Mouse (Mus musculus) gastrocnemius, postnatal 36 days (tissue): Measurements from ENCODE around the gene Zfp62. TPM values are rescaled to one million over a fixed set of nuclear protein-coding genes. Genes with fewer than 3 reads are reported as not detected.

Source experiments
- DNase-seq, 2 experiments: peaks; one replicate each; pipeline ENCODE4 v3.0.0; 2022
- intact Hi-C: fragments of 180-260 bp; cut with DNase I; formaldehyde crosslinking; loops from one replicate; pipeline ENCODE4 v1.15.1; 2025
- total RNA-seq, 2 experiments: library from RNA; stranded (reverse); gene quantifications; 2 replicates each; pipeline ENCODE4 v1.2.3; 2021

Gene Zfp62
- total RNA-seq, 2 experiments from 2014 or later: 17.2 to 20.9 TPM

DNA sequence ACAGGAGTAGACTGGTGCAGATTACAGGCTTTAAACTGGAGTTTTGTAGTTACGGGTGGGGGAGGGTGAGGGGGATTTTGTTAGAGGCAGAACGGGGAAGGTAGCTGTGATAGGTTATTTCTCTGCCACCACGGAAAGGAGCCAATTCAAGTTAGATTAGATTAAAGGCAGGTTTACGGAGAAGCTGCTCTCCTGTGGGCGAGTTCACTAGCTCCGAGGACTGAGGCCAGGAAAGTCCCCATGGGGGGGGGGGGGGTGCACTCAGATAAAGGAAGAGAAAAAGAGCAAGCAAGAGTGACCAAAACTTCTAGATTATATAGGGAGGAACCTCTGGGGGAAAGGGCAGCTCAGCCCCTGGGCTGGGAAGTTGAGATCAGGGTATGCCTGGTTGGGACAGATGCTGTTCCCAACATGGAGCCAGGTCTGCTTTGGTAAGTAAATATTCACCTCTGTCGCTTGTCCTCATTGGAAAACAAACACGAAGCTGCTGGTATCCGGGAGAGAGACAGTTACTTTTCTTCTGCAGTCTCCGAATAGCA lies 500 bp upstream of the Zfp62 start:
- intact Hi-C loops: loop anchor here (2.0 to 10.0 kb wide), 2 partner anchors 48 to 328 kb away; partner anchors contain the start of gene Irgm1
- peak in 1 of 2 experiments; percentile 25 for DNase-seq

DNA sequence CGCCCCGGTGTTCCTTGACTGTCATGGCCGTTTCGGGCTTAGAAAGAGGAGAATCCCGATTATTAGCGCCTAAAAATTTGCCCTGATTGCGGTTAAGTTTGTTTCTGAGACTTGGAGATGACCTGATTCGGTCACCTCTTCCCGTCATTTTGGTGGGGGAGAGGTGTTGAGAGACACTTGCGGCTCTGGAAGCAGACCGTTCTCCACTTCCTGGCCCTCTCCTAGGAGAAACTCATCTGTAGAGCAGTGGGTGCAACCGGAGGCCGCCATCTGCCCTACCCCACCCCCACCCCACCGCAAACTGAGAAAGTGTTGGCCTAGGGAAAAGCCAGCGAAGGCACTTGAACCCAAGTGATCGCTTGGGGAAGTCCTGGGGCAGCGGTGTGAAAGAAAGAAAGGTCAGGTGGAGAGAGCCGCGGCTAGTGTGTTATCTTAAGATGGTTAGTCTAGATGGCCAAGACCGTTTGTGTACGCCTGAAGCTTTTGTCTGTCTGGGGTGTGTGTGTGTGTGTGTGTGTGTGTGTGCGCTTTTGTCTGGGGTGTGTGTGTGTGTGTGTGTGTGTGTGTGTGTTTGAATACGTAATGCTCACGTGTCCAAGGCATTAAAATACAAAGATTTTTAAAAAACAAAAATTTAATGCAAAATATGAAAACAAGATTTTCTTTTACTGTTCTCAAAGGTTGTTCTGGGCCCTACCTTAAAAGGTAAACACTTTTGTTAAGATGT lies 842 bp downstream of the Zfp62 start:
- intact Hi-C loops: loop anchor here (2.0 to 10.0 kb wide), 2 partner anchors 47 to 329 kb away; partner anchors contain the start of gene Irgm1
- peak in 1 of 2 experiments; percentile 7 for DNase-seq

DNA sequence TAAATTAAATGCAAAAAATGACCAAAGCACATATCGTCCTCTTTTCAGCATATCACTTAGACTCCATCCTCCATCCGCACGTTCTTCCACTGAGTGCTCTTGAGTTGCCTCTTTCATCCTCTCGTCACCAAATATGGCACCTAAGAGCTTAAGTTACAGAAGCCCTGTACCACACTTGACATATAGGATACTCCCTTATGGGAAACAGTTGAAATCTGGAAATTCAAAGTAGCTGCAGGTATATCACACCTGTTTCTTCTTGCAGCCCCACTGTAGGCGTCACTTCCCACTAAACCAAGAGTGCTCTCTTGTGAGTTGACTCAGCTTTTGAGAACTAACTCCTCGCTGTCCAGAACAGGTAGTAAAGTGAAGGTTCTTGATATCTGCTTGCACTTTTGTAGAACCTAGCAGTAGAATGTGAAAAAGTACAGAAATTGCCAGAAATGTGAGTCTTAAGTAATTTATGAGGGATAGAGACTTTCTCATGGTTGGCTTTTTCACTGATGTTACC lies 2.0 kb downstream of the Zfp62 start:
- no peak for DNase-seq
- intact Hi-C loops: loop anchor here (10.0 kb wide), 1 partner anchor 330 kb away; the partner anchor contains the start of gene Irgm1

DNA sequence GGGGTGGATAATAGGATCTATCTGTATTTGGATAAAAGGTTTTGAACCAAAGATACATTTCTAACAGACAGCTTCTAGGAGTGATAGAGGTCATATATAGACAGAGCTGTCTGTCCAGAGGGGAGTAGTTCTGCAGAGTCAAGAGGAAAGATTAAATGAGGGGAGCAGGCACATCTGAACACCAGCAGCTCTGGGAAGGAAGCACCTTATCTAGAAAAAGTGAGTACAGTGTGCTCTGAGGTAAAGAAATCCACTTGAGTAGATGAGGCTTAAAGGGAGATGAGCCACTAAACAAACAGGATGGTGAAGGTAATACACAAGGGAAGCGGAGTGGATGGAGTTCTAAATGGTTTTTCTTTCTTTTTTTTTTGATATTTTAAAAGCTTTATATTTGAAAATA lies 4.4 kb downstream of the Zfp62 start:
- no peak for DNase-seq
- intact Hi-C loops: loop anchor here (10.0 kb wide), 1 partner anchor 333 kb away; the partner anchor contains the start of gene Irgm1

DNA sequence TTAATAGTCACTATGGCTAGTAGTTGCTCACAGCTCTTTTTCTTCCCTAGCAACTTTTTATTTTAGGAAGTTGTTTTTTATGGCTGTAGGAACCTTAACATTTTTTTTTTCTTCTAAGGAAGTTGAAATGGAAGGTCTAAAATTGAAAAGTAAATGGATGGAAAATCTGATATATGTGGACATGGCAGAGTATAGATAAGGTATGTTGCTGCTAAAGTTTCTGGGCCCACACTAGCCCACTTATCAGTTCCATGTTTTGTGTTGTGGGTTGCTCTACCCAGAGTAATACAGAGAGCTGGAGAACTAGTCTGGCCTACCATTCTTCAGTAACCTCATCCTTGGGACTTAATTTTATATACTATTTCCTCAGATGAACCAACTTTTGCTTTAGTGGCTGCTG lies 9.5 kb downstream of the Zfp62 start:
- intact Hi-C loops: no loop called here
- DNase-seq: no peak

DNA sequence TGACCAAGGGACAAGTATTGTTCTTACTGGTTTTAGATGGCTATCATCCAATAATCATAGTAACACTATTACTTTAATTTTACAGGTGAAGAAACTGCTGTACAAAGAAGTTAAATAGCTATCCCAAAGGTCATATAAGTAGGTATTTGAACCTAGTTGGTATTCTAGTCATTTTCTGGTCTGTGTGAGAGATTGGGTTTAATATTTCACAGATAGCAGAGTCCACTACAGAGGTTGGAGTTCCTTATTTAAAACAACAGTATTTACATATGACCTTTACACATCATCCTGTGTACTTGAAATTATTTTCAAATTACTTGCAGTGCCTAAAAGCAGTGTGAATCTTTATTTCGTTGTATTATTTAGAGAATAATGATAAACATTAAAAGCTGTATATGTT lies 10.4 kb downstream of the Zfp62 start:
- intact Hi-C loops: no loop called here
- DNase-seq: no peak

DNA sequence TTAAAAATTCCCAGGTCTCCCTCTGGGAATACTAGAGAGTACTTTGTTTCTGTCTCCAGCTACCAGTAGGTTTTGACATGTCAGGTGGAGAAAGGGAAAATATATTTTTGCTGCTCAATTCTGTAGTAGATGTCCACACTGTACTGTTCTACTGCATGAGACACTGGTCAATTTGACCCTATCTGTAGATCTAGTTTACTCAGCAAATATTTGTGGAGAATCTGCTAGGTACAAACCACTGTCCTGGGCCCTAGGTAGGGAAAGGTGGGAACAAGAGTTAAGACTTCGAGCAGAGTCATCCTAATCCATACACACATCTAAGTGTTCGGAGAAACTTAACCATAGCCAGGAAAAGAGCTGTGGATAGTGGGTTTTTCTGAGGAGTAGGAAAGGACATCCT lies 16.2 kb downstream of the Zfp62 start:
- DNase-seq: no peak
- intact Hi-C loops: no loop called here

DNA sequence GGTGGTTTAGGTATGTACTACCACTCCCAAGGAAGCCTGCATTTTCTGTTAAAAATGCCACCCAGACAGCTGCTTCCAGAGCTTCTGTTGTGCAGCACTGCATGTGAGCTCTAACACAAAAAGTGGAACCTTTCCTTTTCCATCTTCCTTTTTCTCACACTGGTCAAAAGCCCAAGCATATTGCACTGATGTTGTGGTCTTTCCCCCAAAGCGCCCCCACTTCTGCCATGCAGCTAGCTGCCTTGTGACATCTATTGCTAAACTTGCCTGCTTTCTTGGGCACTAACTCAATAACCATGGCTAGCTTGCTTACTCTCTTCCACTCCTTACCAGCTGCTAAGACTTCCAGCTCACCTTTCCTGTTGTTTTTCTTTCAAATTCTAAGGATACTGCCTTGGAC lies 21.4 kb downstream of the Zfp62 start:
- no peak for DNase-seq
- intact Hi-C loops: no loop called here

DNA sequence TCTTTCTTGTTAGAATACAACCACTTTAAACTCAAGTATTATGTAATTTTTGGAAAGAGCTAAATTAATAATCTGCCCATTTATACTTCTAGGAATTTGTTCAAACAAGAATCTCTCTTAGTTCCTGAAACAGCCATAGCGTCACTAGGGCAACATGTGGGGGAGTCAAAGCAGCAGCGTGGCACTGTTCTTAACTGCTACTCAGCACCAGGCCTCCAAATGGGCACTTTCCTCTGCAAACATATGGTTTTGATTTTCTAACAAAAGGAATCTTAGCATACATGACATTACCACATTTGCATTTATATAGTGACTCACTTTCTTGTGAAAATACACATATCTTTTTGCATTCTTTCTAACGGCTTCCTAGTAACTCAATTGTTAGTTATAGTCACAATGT lies 29.7 kb downstream of the Zfp62 start:
- intact Hi-C loops: no loop called here
- DNase-seq: no peak

DNA sequence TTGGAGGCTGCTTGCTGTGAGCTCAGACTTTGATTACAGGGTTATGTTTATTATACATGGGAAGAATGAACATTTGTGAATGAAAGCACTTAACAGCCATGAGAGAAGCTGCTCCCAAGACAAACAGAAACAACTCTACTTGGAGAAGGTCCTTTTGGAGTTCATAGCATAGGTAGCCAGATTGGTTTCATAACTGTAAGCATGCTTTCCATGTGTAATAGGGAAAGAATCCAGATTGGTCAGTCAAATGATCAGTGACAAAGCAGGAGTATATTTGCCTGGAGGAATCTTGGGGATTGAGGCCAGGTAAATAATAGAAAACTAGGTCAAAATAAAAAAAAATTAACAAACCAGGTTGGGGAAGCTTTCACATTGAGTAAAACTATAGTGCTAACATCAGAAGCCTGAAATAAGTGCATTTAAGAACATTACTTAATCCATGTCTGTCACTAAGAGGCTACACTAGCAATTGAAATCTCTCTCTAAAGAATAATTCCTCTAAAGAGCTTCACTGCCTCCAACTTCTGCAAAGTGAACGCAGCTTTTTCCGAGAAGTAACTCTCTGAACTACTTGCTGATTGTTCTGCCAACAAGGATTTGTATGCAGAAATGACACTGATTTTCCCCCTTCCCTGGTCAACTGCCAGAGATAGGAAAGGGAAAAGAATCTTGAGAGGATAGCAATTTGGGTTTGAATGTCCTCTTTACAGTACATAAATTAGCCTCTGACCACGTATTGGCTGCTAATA lies 32.5 kb downstream of the Zfp62 start:
- no peak for DNase-seq
- intact Hi-C loops: no loop called here

DNA sequence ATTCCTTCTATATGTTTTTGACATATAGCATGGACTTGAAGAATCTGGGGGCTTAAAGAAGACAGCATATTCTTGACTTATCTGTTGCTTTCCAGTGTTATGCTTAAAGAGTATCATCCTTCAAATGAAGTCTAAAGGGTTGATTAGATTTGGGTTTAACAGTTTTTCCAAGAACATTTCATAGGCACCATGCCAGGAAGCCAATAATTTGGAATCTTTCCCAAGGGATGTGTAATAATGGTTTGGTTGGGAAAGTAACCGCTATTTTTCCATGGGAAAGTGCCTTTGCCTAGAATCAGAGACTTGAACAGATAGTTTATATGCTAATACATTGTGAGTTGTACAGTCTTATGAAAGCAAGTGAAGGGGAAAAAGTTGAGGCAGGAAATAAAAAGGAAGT lies 33.8 kb downstream of the Zfp62 start:
- no peak for DNase-seq
- intact Hi-C loops: no loop called here

DNA sequence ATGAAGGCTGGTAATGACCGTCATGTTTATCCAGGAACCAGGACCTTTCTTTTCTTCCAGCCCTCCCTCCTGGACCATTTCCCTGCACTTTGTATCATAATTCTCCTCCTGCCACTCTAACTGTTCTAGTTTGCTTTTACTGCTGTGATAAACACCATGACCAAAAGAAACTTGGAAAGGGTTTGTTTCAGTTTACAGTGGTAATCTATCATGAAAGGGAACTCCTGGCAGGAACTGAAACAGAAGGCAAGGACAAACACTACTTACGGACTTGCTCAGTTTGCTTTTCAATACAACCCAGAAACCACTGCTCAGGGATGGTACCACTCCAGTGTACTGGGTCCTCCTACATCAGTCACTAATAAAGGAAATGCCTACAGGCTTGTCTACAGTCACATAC lies 34.4 kb downstream of the Zfp62 start:
- intact Hi-C loops: no loop called here
- DNase-seq: no peak

DNA sequence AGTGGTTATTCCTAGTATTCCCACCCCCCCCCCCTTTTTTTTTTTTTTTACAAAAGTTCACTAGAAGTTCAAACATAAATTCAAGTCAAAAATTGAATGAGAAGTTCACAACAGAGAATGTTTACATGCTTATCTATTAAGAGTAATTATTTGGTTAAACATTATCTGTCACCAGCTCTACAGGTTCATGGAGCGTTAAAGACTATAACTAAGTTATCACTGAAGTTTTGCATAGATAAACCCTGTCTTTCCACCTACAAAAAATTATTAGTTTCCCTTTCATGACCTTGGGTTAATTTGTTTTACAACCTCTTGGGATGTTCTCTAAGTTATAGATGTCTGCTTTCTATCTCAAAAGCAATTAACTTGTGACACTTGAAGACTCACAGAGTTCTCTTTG lies 37.2 kb downstream of the Zfp62 start:
- intact Hi-C loops: loop anchor here (10.0 kb wide), 1 partner anchor 446 kb away; no protein-coding TSS in a partner anchor
- DNase-seq: no peak

DNA sequence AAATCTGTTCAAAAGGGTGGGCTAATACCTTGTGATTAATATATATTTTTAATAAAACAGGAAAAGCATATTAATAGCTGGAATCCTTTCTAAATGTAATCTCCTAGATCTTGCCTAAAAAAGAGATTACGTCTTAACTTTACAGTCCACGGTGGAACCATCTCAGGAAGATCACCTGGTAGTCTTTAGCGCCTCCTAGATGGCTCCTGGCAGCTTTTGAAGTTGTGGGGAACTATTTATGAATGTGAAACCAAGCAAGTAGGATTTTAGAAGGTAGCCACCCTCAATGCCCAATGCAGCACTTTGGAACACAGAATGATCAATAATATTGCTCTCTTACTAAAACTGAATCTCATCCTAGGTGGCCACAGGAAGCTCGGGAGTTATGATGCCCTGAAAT lies 37.8 kb downstream of the Zfp62 start:
- DNase-seq: no peak
- intact Hi-C loops: loop anchor here (10.0 kb wide), 1 partner anchor 446 kb away; no protein-coding TSS in a partner anchor

DNA sequence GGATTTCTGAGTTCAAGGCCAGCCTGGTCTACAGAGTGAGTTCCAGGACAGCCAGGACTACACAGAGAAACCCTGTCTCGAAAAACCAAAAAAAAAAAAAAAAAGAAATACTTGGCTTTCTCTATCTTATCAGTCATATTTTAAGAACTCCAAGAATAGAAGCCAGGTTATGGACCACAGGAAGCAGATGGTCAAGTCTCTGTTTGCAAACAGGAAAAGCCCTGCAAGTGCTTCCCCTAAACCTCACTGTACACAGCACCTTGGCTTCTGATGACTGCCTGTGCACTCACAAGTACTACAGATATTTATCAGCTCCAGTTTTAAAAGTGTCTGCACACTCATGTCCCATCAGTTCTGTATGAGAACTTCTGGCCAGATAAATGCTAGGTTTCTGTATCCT lies 38.4 kb downstream of the Zfp62 start:
- intact Hi-C loops: loop anchor here (10.0 kb wide), 1 partner anchor 447 kb away; no protein-coding TSS in a partner anchor
- DNase-seq: no peak

DNA sequence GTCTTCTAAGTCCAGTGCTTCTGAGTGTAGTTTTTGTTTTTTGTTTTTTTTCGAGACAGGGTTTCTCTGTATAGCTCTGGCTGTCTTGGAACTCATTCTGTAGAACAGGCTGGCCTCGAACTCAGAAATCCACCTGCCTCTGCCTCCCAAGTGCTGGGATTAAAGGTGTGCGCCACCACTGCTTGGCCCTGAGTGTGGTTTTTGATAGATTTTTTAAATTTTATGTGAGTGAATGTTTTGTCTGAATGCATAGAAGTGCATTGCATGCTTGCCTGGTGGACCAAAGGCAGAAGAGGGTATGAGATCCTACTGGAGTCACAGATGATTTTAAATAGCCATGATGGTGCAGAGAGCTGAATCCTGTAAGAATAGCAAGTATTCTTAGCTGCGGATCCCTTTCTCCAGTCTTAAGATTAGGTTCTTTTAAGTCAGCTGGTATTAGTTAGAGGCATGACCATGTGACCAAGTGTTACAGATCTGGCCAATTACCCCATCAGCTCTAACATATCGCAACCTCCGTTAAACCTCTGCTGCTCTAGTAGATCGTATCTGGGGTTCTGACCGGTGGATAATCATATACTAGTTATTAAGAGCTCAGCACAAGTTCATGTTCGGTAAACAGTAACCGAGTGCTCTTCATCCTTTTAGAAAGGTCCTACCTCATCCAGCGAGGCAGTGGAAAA lies 40.0 kb downstream of the Zfp62 start:
- intact Hi-C loops: loop anchor here (10.0 kb wide), 1 partner anchor 448 kb away; no protein-coding TSS in a partner anchor
- no peak for DNase-seq

DNA sequence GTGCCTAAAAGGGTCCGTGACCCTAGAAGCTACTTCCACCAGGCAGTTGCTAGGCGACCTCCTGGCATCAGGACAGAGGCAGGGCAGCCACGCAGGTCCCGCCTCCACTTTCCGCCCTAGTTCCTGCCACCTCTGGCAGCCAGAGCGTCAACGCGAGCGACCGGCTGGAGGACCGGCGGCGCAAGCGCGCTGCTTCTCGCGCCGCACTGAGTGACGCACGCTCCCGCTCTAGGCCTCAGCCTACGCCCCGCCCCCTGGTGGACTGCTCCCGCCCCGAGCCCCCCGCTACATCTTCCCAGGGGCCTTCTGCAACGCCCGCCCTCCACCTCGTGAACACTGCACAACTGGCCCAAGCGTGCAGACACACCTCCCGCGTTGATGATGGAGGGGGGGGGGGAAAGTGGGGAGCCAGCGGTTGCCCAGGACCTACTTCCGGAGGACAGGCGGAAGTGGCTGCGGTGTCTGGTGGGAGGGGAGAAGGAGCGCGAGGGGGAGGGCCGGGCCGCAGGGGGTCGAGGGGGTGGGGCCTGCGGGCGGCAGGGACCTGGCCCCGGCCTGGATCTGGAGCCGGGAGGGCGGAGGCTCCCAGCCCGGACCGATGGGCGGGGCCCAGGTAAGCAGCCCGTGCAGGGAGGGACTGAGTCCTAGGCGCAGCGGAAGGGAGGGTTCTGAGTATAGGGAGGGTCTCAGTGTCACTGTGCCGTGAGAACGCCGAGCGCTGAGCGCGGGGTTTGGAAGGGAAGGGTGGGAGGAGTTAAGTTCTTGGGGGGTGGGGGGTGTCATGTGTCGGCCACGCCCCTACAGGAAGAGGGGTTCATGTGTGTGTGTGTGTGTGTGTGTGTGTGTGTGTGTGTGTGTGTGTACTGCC lies 40.9 kb downstream of the Zfp62 start, which contains the start of gene Mgat1:
Gene Mgat1 (plus strand): TSS at position 465 of the 868 bp plus-strand sequence.
- intact Hi-C loops: loop anchor here (10.0 kb wide), 1 partner anchor 449 kb away; no protein-coding TSS in a partner anchor
- DNase-seq: peak; percentile 87 to 91

DNA sequence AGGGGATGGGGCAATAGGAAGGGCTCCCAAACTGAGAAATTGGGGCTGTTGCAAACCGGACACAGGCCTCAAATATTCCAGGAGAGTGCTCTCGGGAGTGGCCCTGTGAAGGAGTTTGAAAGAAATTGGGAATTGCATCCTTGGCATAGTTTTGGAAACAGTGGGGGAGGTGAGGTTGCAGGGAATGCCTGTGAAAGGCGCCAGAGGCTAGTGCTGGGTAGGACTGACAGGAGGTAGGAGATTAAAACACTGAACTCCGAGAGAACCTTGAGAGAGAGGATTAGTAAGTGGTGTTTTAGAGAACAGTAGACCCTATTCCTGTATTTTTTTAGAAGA lies 41.5 kb downstream of the Zfp62 start:
- DNase-seq: no peak
- intact Hi-C loops: loop anchor here (10.0 kb wide), 1 partner anchor 450 kb away; no protein-coding TSS in a partner anchor

DNA sequence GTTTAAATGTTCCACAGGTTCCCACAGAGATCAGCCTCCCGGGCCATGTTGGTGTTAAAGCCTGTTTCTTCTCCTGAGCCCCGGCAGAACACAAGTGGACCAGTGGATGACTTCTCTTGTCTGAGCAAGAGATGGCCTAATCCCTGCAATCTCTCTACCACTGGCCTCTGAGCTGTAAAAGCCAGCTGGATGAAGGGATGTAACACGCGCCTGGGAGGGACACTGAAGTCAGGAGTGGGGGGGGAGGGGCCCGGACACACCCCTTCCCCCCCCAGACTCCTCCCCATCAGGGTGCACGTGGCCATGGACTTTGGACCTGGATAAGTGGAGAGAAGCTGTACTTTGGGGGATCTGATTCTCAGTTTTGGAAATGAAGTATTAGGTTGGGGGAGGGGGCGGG lies 42.1 kb downstream of the Zfp62 start:
- intact Hi-C loops: loop anchor here (10.0 kb wide), 1 partner anchor 450 kb away; no protein-coding TSS in a partner anchor
- DNase-seq: no peak
